ENCODE assay signal across 22 mouse cellular contexts in the genomic region with DNA sequence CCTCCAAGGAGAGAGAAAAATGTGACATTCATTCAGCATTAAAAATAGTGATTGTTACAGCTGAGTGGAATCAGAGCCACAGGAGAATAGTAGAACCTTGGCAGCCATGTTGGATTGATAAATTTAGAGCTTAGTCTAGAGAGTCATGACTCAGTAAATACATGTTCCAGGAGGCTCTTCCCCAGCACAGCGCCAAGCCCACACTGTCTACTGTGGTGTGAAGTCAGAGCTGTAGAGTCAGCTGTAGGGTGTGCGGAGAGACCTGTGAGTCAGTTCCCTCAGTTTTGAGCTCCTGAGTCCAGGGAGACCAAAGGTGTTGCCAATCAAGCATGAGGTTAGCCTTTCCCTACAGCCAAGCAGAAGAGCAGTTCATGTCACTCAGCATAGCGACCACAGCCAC.
A peak's percentile ranks its signal among the peaks of the same experiment; 100 is the strongest.
DNase-seq lines count a peak whose midpoint lies in the region; ATAC-seq lines count a peak whose summit lies in the region.
"Had no signal": no experiment of that assay in that cellular context is flagged by ENCODE, and none has a peak within 500 bp of the region (broad histone marks: within the 10 kb centered on the region; RNA-seq: fewer than 3 reads in every experiment).

No protein-coding gene starts in this region.

- no peak overlapping the region for H3K4me2 ChIP-seq in neural tube, embryonic 15.5 days
- H3K4me2 ChIP-seq: forebrain, embryonic 13.5 days; heart, embryonic 13.5 days; hindbrain, embryonic 12.5 days; hindbrain, embryonic 15.5 days had no signal

- ATAC-seq in frontal cortex, adult (ENCODE audit: low TSS enrichment), result peak; percentile 89
- ATAC-seq in neural tube, embryonic 15.5 days (ENCODE audit: low FRiP score), result no peak
- ATAC-seq: forebrain, embryonic 13.5 days; forebrain, embryonic 16.5 days; intestine, postnatal 0 days had no signal

- no peaks in the 10 kb centered on the region for H3K36me3 ChIP-seq in neural tube, embryonic 15.5 days
- H3K36me3 ChIP-seq: forebrain, embryonic 10.5 days; heart, embryonic 10.5 days; heart, embryonic 13.5 days; hindbrain, embryonic 12.5 days; hindbrain, embryonic 15.5 days had no signal

- 0 out of 2 replicates have a peak, but pooled peaks cover 3% of the 10 kb centered on the region for H3K9me3 ChIP-seq in neural tube, embryonic 15.5 days (replicated peaks)
- H3K9me3 ChIP-seq: forebrain, embryonic 10.5 days; forebrain, embryonic 13.5 days; heart, embryonic 10.5 days; heart, embryonic 13.5 days; hindbrain, embryonic 15.5 days had no signal

- H3K27me3 ChIP-seq in neural tube, embryonic 15.5 days (replicated peaks), result no peaks in the 10 kb centered on the region
- H3K27me3 ChIP-seq: CH12.LX; forebrain, embryonic 13.5 days; heart, embryonic 13.5 days; hindbrain, embryonic 12.5 days; hindbrain, embryonic 15.5 days had no signal

- DNase-seq in frontal cortex, postnatal 10 days (ENCODE audit: low spot score in 2 of 2), result no peak
- DNase-seq in right cerebral cortex, adult 18-20 months, result peak; percentile 47
- DNase-seq in right cerebral cortex, postnatal 14 days, result no peak
- DNase-seq in telencephalon, adult 2 months (ENCODE audit: low read depth, low spot score), result peak; percentile 40
- DNase-seq: adrenal gland, adult 2 months; B cell, adult 2 months; cerebellum, adult 11-12 months; cerebellum, adult 8-10 months; cerebellum, postnatal 14 days; gastrocnemius, postnatal 14 days had no signal

- WGBS in neural tube, embryonic 15.5 days, result 98% methylated on average over 3 of the region's 3 CpGs

- H3K9ac ChIP-seq in neural tube, embryonic 15.5 days (replicated peaks), result no peak overlapping the region
- H3K9ac ChIP-seq: forebrain, embryonic 13.5 days; heart, embryonic 13.5 days; hindbrain, embryonic 12.5 days; hindbrain, embryonic 15.5 days had no signal

- no peaks in the 10 kb centered on the region for H3K4me1 ChIP-seq in neural tube, embryonic 15.5 days
- H3K4me1 ChIP-seq: forebrain, embryonic 10.5 days; forebrain, embryonic 13.5 days; heart, embryonic 10.5 days; hindbrain, embryonic 12.5 days; hindbrain, embryonic 15.5 days had no signal

- H3K27ac ChIP-seq in neural tube, embryonic 15.5 days (replicated peaks), result no peak overlapping the region
- H3K27ac ChIP-seq: forebrain, embryonic 10.5 days; forebrain, embryonic 13.5 days; heart, adult 2 months; heart, embryonic 10.5 days; heart, embryonic 13.5 days; hindbrain, embryonic 12.5 days; hindbrain, embryonic 15.5 days had no signal

- H3K4me3 ChIP-seq in neural tube, embryonic 15.5 days (replicated peaks), result no peak overlapping the region
- H3K4me3 ChIP-seq: forebrain, embryonic 10.5 days; forebrain, embryonic 13.5 days; heart, adult 2 months; heart, embryonic 10.5 days; heart, embryonic 13.5 days; hindbrain, embryonic 12.5 days; hindbrain, embryonic 15.5 days had no signal

Comparison
In these comparisons a context has a peak if more than half of its experiments do, and no peak if none do; other contexts are left out.
1. DNase-seq: peak in right cerebral cortex, adult 18-20 months (single experiment) and telencephalon, adult 2 months (single experiment); none in frontal cortex, postnatal 10 days (0 of 2) and right cerebral cortex, postnatal 14 days (single experiment).